Mouse (Mus musculus) left cerebral cortex, postnatal 10 days (tissue): Measurements from ENCODE around the gene Dlk2. TPM values are rescaled to one million over a fixed set of nuclear protein-coding genes. Genes with fewer than 3 reads are reported as not detected.
A peak's percentile ranks its signal among the peaks of the same experiment; 100 is the strongest.

Experiments used
- DNase-seq, 2 experiments: peaks; one replicate each; pipeline ENCODE4 v3.0.0; 2021 to 2022; ENCODE audit warnings: low spot score in 2 of 2, mixed read lengths in 1 of 2; ENCODE audit errors: extremely low spot score in 1 of 2
- intact Hi-C: fragments of 180-260 bp; cut with DNase I; formaldehyde crosslinking; loops from one replicate; pipeline ENCODE4 v1.15.1; 2025
- total RNA-seq, 2 experiments: library from RNA; stranded (reverse); gene quantifications; 2 replicates each; pipeline ENCODE4 v1.2.3; 2021

Gene Dlk2
- 10 to 100 TPM; 52.1 to 52.5 TPM for total RNA-seq

- peak; percentile 31 to 79 for DNase-seq
- intact Hi-C loops: loop anchor here (5.0 kb wide), 1 partner anchor 35 kb away; no protein-coding TSS in a partner anchor
These were observed at the start of gene Dlk2 for GRCm38 (mm10) chr17:46297364-46298219. Gene Dlk2 (plus strand): TSS chr17:46297421.

GRCm38 (mm10) chr17:46247512-46248188, 49.6 kb upstream of the Dlk2 start, which contains the start of the genes Polr1c and Yipf3:
Gene Polr1c (minus strand): TSS chr17:46248054.
Gene Yipf3 (plus strand): TSS chr17:46248080.
- intact Hi-C loops: no loop called here

GRCm38 (mm10) chr17:46248189-46248522, 49.1 kb upstream of the Dlk2 start:
- DNase-seq: no peak
- intact Hi-C loops: no loop called here

More at GRCm38 (mm10) chr17:46247512-46248188, 49.6 kb upstream of the Dlk2 start, which contains the start of the genes Polr1c and Yipf3:
- peak; percentile 95 to 97 for DNase-seq

GRCm38 (mm10) chr17:46251174-46251573, 46.0 kb upstream of the Dlk2 start:
- intact Hi-C loops: no loop called here
- no peak for DNase-seq

GRCm38 (mm10) chr17:46252571-46253451, 44.4 kb upstream of the Dlk2 start:
- DNase-seq: no peak
- intact Hi-C loops: no loop called here

- intact Hi-C loops: no loop called here
- peak; percentile 92 to 95 for DNase-seq
These were observed 43.7 kb upstream of the Dlk2 start, which contains the start of gene Lrrc73 for GRCm38 (mm10) chr17:46253452-46254084. Gene Lrrc73 (plus strand): TSS chr17:46253531.

GRCm38 (mm10) chr17:46254106-46254505, 43.1 kb upstream of the Dlk2 start:
- intact Hi-C loops: no loop called here
- peak in 1 of 2 experiments; percentile 76 for DNase-seq

- intact Hi-C loops: no loop called here
- no peak for DNase-seq
These were observed 42.1 kb upstream of the Dlk2 start for GRCm38 (mm10) chr17:46255147-46255546.

- intact Hi-C loops: no loop called here
- DNase-seq: no peak
These were observed 38.8 kb upstream of the Dlk2 start for GRCm38 (mm10) chr17:46258279-46259053.

GRCm38 (mm10) chr17:46259675-46260074, 37.5 kb upstream of the Dlk2 start:
- intact Hi-C loops: loop anchor here (5.0 kb wide), 1 partner anchor 38 kb away; the partner anchor contains the start of gene Dlk2
- no peak for DNase-seq

- DNase-seq: no peak
- intact Hi-C loops: loop anchor here (5.0 kb wide), 1 partner anchor 35 kb away; the partner anchor contains the start of gene Dlk2
These were observed 35.0 kb upstream of the Dlk2 start for GRCm38 (mm10) chr17:46262201-46262694.

GRCm38 (mm10) chr17:46265502-46265901, 31.7 kb upstream of the Dlk2 start:
- intact Hi-C loops: loop anchor here (5.0 kb wide), 1 partner anchor 117 kb away; the partner anchor contains the start of gene Zfp318
- no peak for DNase-seq

GRCm38 (mm10) chr17:46265918-46266618, 31.2 kb upstream of the Dlk2 start:
- DNase-seq: peak; percentile 83 to 84
- intact Hi-C loops: loop anchor here (5.0 kb wide), 1 partner anchor 116 kb away; the partner anchor contains the start of gene Zfp318

- intact Hi-C loops: loop anchor here (5.0 kb wide), 1 partner anchor 115 kb away; the partner anchor contains the start of gene Zfp318
- DNase-seq: no peak
These were observed 30.2 kb upstream of the Dlk2 start for GRCm38 (mm10) chr17:46266986-46267385.

GRCm38 (mm10) chr17:46267511-46267910, 29.7 kb upstream of the Dlk2 start:
- intact Hi-C loops: loop anchor here (5.0 kb wide), 1 partner anchor 115 kb away; the partner anchor contains the start of gene Zfp318
- DNase-seq: no peak

GRCm38 (mm10) chr17:46268026-46268720, 29.0 kb upstream of the Dlk2 start:
- DNase-seq: no peak
- intact Hi-C loops: loop anchor here (5.0 kb wide), 1 partner anchor 114 kb away; the partner anchor contains the start of gene Zfp318
